In the genomic region with DNA sequence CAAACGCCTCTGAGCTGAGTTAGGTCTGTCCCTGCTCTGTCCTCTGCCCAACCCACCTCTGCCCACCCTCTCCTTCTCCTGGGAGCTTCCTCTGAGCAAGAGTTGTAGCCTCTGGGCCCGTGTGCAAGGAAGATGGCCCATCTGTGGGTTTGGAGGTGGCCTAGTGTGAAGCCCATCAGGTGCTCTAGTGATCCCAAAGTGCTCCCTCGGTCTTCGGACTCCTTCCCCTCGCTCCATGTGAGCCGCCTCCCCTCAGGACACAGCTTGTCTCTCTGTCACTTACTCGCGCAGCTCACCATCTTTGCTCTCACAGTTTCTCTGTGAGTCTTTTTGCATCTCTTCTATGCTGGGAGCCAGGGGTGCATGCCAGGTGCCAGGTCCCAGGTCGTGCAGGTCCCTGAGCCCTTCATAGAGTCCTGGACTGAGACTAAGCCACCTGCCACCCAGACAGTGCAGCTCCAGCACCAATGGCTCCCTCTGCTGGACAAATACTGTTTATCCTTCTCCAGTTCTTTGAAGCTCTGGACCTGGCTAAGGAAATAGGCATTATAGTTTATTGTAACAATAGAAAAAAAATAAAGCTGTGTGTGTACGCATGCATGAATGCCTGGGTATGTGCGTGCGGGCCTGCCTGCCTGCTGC, we compare ENCODE assay signal across 9 mouse cellular contexts. TPM values are rescaled to one million over a fixed set of nuclear protein-coding genes. Genes with fewer than 3 reads are reported as not detected.
DNase-seq lines count a peak whose midpoint lies in the region; ATAC-seq lines count a peak whose summit lies in the region.
"Had no signal": no experiment of that assay in that cellular context is flagged by ENCODE, and none has a peak within 500 bp of the region (broad histone marks: within the 10 kb centered on the region; RNA-seq: fewer than 3 reads in every experiment).

No protein-coding gene starts in this region.

- no peak overlapping the region for H3K9ac ChIP-seq in midbrain, embryonic 12.5 days (replicated peaks)

- peaks cover 15% of the 10 kb centered on the region; the same call in 1 of the 2 replicates for H3K4me1 ChIP-seq in midbrain, embryonic 12.5 days

- H3K4me3 ChIP-seq in midbrain, embryonic 12.5 days: no peak overlapping the region
- H3K4me3 ChIP-seq: myocyte had no signal

- peaks cover 16% of the 10 kb centered on the region for H3K27me3 ChIP-seq in midbrain, embryonic 12.5 days

- no peak overlapping the region for H3K27ac ChIP-seq in midbrain, embryonic 12.5 days (replicated peaks)

- no peak overlapping the region for H3K4me2 ChIP-seq in midbrain, embryonic 12.5 days (replicated peaks)

- no peaks in the 10 kb centered on the region for H3K9me3 ChIP-seq in midbrain, embryonic 12.5 days

- intact Hi-C loops in heart, postnatal 14 days (cut with DNase I): loop anchor here (5.0 to 10.0 kb wide), 2 partner anchors 411 to 734 kb away; no protein-coding TSS in a partner anchor
- intact Hi-C loops in left cerebral cortex, postnatal 25 days (cut with DNase I): loop anchor here (5.0 kb wide), 2 partner anchors 61 to 411 kb away; a partner anchor contains a TSS

- no peaks in the 10 kb centered on the region for H3K36me3 ChIP-seq in midbrain, embryonic 12.5 days

- 57% methylated on average over 12 of the region's 12 CpGs for WGBS in midbrain, embryonic 12.5 days

- ATAC-seq in midbrain, embryonic 12.5 days (ENCODE audit: low FRiP score, low read depth): peak; percentile 52; the same call in 1 of the 2 replicates

- DNase-seq in layer of hippocampus, adult 11-12 months (ENCODE audit: low spot score): peak; percentile 65
- DNase-seq in layer of hippocampus, postnatal 36 days: no peak
- DNase-seq in NIH3T3 (ENCODE audit: low read depth): peak; percentile 71
- peak; percentile 39 to 49 for DNase-seq in cerebellum, postnatal 36 days
- DNase-seq in heart, postnatal 14 days: peak; percentile 19 to 63
- peak; percentile 45 to 69 for DNase-seq in left cerebral cortex, postnatal 25 days (ENCODE audit: low spot score in 2 of 2)
- DNase-seq in yolk sac, embryonic 10.5 days (ENCODE audit: low spot score): peak; percentile 32

RNA-seq across cellular contexts. Expression of a gene that starts 28.1 kb away (rescaled TPM):
- total RNA-seq in layer of hippocampus, postnatal 36 days (2021): 10 to 100 TPM; 25.5 to 26.0 TPM
- 10 to 100 TPM; 12.9 to 13.6 TPM for total RNA-seq in heart, postnatal 14 days (2021)
- 10 to 100 TPM; 15.3 to 19.2 TPM for total RNA-seq in left cerebral cortex, postnatal 25 days (2021)
- polyA plus RNA-seq in midbrain, embryonic 12.5 days (2016; fragmentation: Nextera tagmentation; extraction: Ambion mirVana): 16.1 and 17.5 TPM in 2 replicates

RNA-seq across cellular contexts. Expression of a gene that starts 39.1 kb away (rescaled TPM):
- total RNA-seq in layer of hippocampus, postnatal 36 days (2021): not detected
- not detected for total RNA-seq in heart, postnatal 14 days (2021)
- total RNA-seq in left cerebral cortex, postnatal 25 days (2021): not detected
- polyA plus RNA-seq in midbrain, embryonic 12.5 days (2016; fragmentation: Nextera tagmentation; extraction: Ambion mirVana): 2.6 and 2.9 TPM in 2 replicates
- polyA plus RNA-seq: myocyte had no signal

Comparison
In these comparisons a context has a peak if more than half of its experiments do, and no peak if none do; other contexts are left out.
1. DNase-seq: peak in layer of hippocampus, adult 11-12 months (single experiment), NIH3T3 (single experiment), cerebellum, postnatal 36 days (2 of 2), heart, postnatal 14 days (2 of 2), left cerebral cortex, postnatal 25 days (2 of 2) and yolk sac, embryonic 10.5 days (single experiment); none in layer of hippocampus, postnatal 36 days (0 of 2).